Mouse (Mus musculus) liver, embryonic 13.5 days (tissue): Measurements from ENCODE around the gene Elmod1. TPM values are rescaled to one million over a fixed set of nuclear protein-coding genes. Genes with fewer than 3 reads are reported as not detected.

Experiments
- ATAC-seq: fragments of 200-750 bp; cut with Nextera tagmentation; 2 replicates; pipeline ENCODE4 v1.8.0; 2017; ENCODE audit warnings: low read depth, mild to moderate bottlenecking, moderate number of reproducible peaks, moderate library complexity
- DNase-seq: peaks from one replicate; pipeline ENCODE4 v3.0.0; 2022
- H3K27ac ChIP-seq: fragments of 300-500 bp; sonication (generic); 2 replicates; pipeline ENCODE4 v1.5.1; 2015; ENCODE audit warnings: moderate library complexity, mild to moderate bottlenecking, inconsistent platforms
- H3K27me3 ChIP-seq: fragments of 300-500 bp; sonication (generic); 2 replicates; pipeline ENCODE4 v1.6.1; 2015; ENCODE audit warnings: mild to moderate bottlenecking, inconsistent platforms
- H3K36me3 ChIP-seq: fragments of 300-500 bp; sonication (generic); 2 replicates; pipeline ENCODE4 v1.6.1; 2015; ENCODE audit warnings: mild to moderate bottlenecking, inconsistent platforms
- H3K4me1 ChIP-seq: fragments of 300-500 bp; sonication (generic); replicated peaks from 2 replicates; pipeline ENCODE4 v1.6.1; 2015; ENCODE audit warnings: inconsistent platforms
- H3K4me2 ChIP-seq: fragments of 300-500 bp; sonication (generic); 2 replicates; pipeline ENCODE4 v1.6.1; 2015; ENCODE audit warnings: inconsistent platforms, mild to moderate bottlenecking, moderate library complexity
- H3K4me3 ChIP-seq: fragments of 300-500 bp; sonication (generic); replicated peaks from 2 replicates; pipeline ENCODE4 v1.5.1; 2015; ENCODE audit warnings: mild to moderate bottlenecking, inconsistent platforms
- H3K9ac ChIP-seq: fragments of 300-500 bp; sonication (generic); 2 replicates; pipeline ENCODE4 v1.6.1; 2015; ENCODE audit warnings: mild to moderate bottlenecking, inconsistent platforms
- H3K9me3 ChIP-seq: fragments of 300-500 bp; sonication (generic); replicated peaks from 2 replicates; pipeline ENCODE4 v1.6.1; 2016; ENCODE audit warnings: inconsistent platforms
- WGBS: fragments of 180-500 bp; shearing (Covaris S2); methylation state at CpG from one replicate; pipeline ENCODE4 v1.1.7; 2015; ENCODE audit not compliant: insufficient replicate concordance; 5-methylcytosine and 5-hydroxymethylcytosine counted together
- polyA plus RNA-seq: library from polyadenylated mRNA; unstranded; fragments of >200 nt; fragmentation: Nextera tagmentation; extraction: Ambion mirVana; gene quantifications from 2 replicates; pipeline ENCODE4 v1.2.1, GENCODE M21; 2015

Gene Elmod1
- polyA plus RNA-seq, 1 experiment from 2014 or later: 0.07 TPM

GRCm38 (mm10) chr9:53905418-53905817, 69.7 kb downstream of the Elmod1 start:
- no peaks in the 10 kb centered on the region for H3K4me1 ChIP-seq
- ATAC-seq: no peak
- 0 out of 2 replicates have a peak, but pooled peaks cover 2% of the 10 kb centered on the region for H3K9me3 ChIP-seq
- no peak overlapping the region for H3K27ac ChIP-seq
- WGBS: 29% methylated on average over 3 of the region's 3 CpGs
- no peak overlapping the region for H3K9ac ChIP-seq
- no peak overlapping the region for H3K4me2 ChIP-seq
- no peak for DNase-seq
- H3K36me3 ChIP-seq: no peaks in the 10 kb centered on the region
- H3K27me3 ChIP-seq: no peaks in the 10 kb centered on the region
- H3K4me3 ChIP-seq: no peak overlapping the region

GRCm38 (mm10) chr9:53903215-53903842, 71.8 kb downstream of the Elmod1 start:
- ATAC-seq (no peak), DNase-seq (no peak)
- Histone ChIP-seq H3K27me3 (no peaks in the 10 kb centered on the region), H3K9ac (no peak overlapping the region), H3K36me3 (no peaks in the 10 kb centered on the region), H3K4me1 (no peaks in the 10 kb centered on the region), H3K9me3 (0 out of 2 replicates have a peak, but pooled peaks cover 2% of the 10 kb centered on the region), H3K4me3 (no peak overlapping the region), H3K27ac (no peak overlapping the region), H3K4me2 (no peak overlapping the region)
- WGBS: 65% methylated on average over 7 of the region's 7 CpGs

- no peaks in the 10 kb centered on the region for H3K4me1 ChIP-seq
- no peaks in the 10 kb centered on the region for H3K27me3 ChIP-seq
- 70% methylated on average over 6 of the region's 6 CpGs for WGBS
- DNase-seq: no peak
- no peak overlapping the region for H3K27ac ChIP-seq
- no peak overlapping the region for H3K4me3 ChIP-seq
- H3K36me3 ChIP-seq: no peaks in the 10 kb centered on the region
- H3K4me2 ChIP-seq: no peak overlapping the region
- H3K9me3 ChIP-seq: 0 out of 2 replicates have a peak, but pooled peaks cover 2% of the 10 kb centered on the region
- no peak overlapping the region for H3K9ac ChIP-seq
- no peak for ATAC-seq
These were observed 75.3 kb downstream of the Elmod1 start for GRCm38 (mm10) chr9:53899836-53900235.

GRCm38 (mm10) chr9:53895827-53896226, 79.3 kb downstream of the Elmod1 start:
- H3K27me3 ChIP-seq: no peaks in the 10 kb centered on the region
- H3K4me1 ChIP-seq: no peaks in the 10 kb centered on the region
- H3K9ac ChIP-seq: no peak overlapping the region
- H3K36me3 ChIP-seq: no peaks in the 10 kb centered on the region
- H3K27ac ChIP-seq: no peak overlapping the region
- H3K4me3 ChIP-seq: no peak overlapping the region
- WGBS: 66% methylated on average over 7 of the region's 7 CpGs
- ATAC-seq (no peak), DNase-seq (no peak)
- H3K4me2 ChIP-seq: no peak overlapping the region
- H3K9me3 ChIP-seq: no peaks in the 10 kb centered on the region

GRCm38 (mm10) chr9:53890075-53890474, 85.0 kb downstream of the Elmod1 start:
- H3K4me3 ChIP-seq: no peak overlapping the region
- no peak overlapping the region for H3K27ac ChIP-seq
- H3K4me1 ChIP-seq: no peaks in the 10 kb centered on the region
- H3K4me2 ChIP-seq: no peak overlapping the region
- ATAC-seq (no peak), DNase-seq (no peak)
- H3K36me3 ChIP-seq: no peaks in the 10 kb centered on the region
- no peaks in the 10 kb centered on the region for H3K9me3 ChIP-seq
- WGBS: 3% methylated on average over 1 of the region's 1 CpGs
- no peaks in the 10 kb centered on the region for H3K27me3 ChIP-seq
- H3K9ac ChIP-seq: no peak overlapping the region

- DNase-seq (no peak), ATAC-seq (no peak)
- no peaks in the 10 kb centered on the region for H3K9me3 ChIP-seq
- H3K4me3 ChIP-seq: no peak overlapping the region
- H3K4me2 ChIP-seq: no peak overlapping the region
- no peaks in the 10 kb centered on the region for H3K36me3 ChIP-seq
- 79% methylated on average over 23 of the region's 23 CpGs for WGBS
- no peak overlapping the region for H3K27ac ChIP-seq
- H3K4me1 ChIP-seq: no peaks in the 10 kb centered on the region
- H3K9ac ChIP-seq: no peak overlapping the region
- no peaks in the 10 kb centered on the region for H3K27me3 ChIP-seq
These were observed 91.4 kb downstream of the Elmod1 start for GRCm38 (mm10) chr9:53883588-53884280.

GRCm38 (mm10) chr9:53877423-53877822, 97.7 kb downstream of the Elmod1 start:
- Histone ChIP-seq H3K27me3 (no peaks in the 10 kb centered on the region), H3K9me3 (no peaks in the 10 kb centered on the region), H3K27ac (no peak overlapping the region), H3K4me3 (no peak overlapping the region), H3K4me2 (no peak overlapping the region), H3K9ac (no peak overlapping the region), H3K4me1 (no peaks in the 10 kb centered on the region), H3K36me3 (no peaks in the 10 kb centered on the region)
- DNase-seq: no peak
- WGBS: 42% methylated on average over 2 of the region's 2 CpGs
- no peak for ATAC-seq

- Histone ChIP-seq H3K9ac (no peak overlapping the region), H3K27me3 (no peaks in the 10 kb centered on the region), H3K9me3 (no peaks in the 10 kb centered on the region), H3K4me2 (no peak overlapping the region), H3K4me3 (no peak overlapping the region), H3K4me1 (no peaks in the 10 kb centered on the region), H3K36me3 (no peaks in the 10 kb centered on the region), H3K27ac (no peak overlapping the region)
- no peak for ATAC-seq
- 68% methylated on average over 8 of the region's 8 CpGs for WGBS
- no peak for DNase-seq
These were observed 101.9 kb downstream of the Elmod1 start for GRCm38 (mm10) chr9:53873239-53873638.

Other genes starting within 250 kb of the Elmod1 start
- 0.30 and 0.35 TPM in 2 replicates for gene Slc35f2, start 203.8 kb downstream of the Elmod1 start, polyA plus RNA-seq
- 0.94 and 1.4 TPM in 2 replicates for gene Sln, start 125.1 kb downstream of the Elmod1 start, polyA plus RNA-seq
- 0.14 and 0.16 TPM in 2 replicates for gene Tnfaip8l3, start 93.1 kb upstream of the Elmod1 start, polyA plus RNA-seq